Mouse (Mus musculus) heart, adult 2 months (tissue): Measurements from ENCODE around the gene Rai1. TPM values are rescaled to one million over a fixed set of nuclear protein-coding genes. Genes with fewer than 3 reads are reported as not detected.

Experiments used
- DNase-seq, 2 experiments: peaks; one replicate each; pipeline ENCODE4 v3.0.0; 2021
- H3K27ac ChIP-seq: fragments of 200-600 bp; 2 replicates; pipeline ENCODE4 v1.8.1; 2022
- H3K27me3 ChIP-seq: fragments of 200-500 bp; 2 replicates; pipeline ENCODE4 v1.6.1; 2012; ENCODE audit warnings: mild to moderate bottlenecking, low read length, inconsistent platforms, mixed read lengths; ENCODE audit not compliant: control insufficient read depth, insufficient read depth
- H3K36me3 ChIP-seq: fragments of 200-500 bp; 2 replicates; pipeline ENCODE4 v1.6.1; 2012; ENCODE audit warnings: low read length, inconsistent platforms; ENCODE audit not compliant: control insufficient read depth, insufficient read depth
- H3K4me1 ChIP-seq: fragments of 200-500 bp; 2 replicates; pipeline ENCODE4 v1.6.1; 2011; ENCODE audit warnings: low read length; ENCODE audit not compliant: control insufficient read depth, insufficient read depth
- H3K4me3 ChIP-seq: fragments of 200-600 bp; 2 replicates; pipeline ENCODE4 v1.8.1; 2022
- H3K79me2 ChIP-seq: fragments of 200-500 bp; replicated peaks from 2 replicates; pipeline ENCODE4 v1.6.1; 2012; ENCODE audit warnings: mild to moderate bottlenecking, inconsistent platforms, low read length, moderate library complexity, mixed read lengths; ENCODE audit not compliant: control insufficient read depth, insufficient read depth
- H3K9ac ChIP-seq: fragments of 200-500 bp; 2 replicates; pipeline ENCODE4 v1.6.1; 2012; ENCODE audit warnings: low read depth, mild to moderate bottlenecking, control low read depth, inconsistent platforms, low read length, mixed read lengths
- CTCF ChIP-seq: fragments of 200-600 bp; IDR thresholded peaks from 2 replicates; pipeline ENCODE4 v1.8.1; 2022; ENCODE audit warnings: antibody characterized with exemption, mild to moderate bottlenecking, moderate library complexity
- EP300 ChIP-seq: fragments of 200-500 bp; IDR thresholded peaks from 2 replicates; pipeline ENCODE4 v1.6.1; 2011; ENCODE audit warnings: low read depth, low read length, control low read depth; ENCODE audit not compliant: insufficient read depth
- POLR2A ChIP-seq: fragments of 200-500 bp; IDR thresholded peaks from 2 replicates; pipeline ENCODE4 v1.6.1; 2011; ENCODE audit warnings: mild to moderate bottlenecking, low read depth, low read length, control low read depth; ENCODE audit not compliant: insufficient read depth
- WGBS: fragments of 180-500 bp; shearing (Covaris S2); methylation state at CpG from one replicate; pipeline ENCODE4 v1.1.7; 2018; 5-methylcytosine and 5-hydroxymethylcytosine counted together
- intact Hi-C: fragments of 180-260 bp; cut with DNase I; formaldehyde crosslinking; loops from one replicate; pipeline ENCODE4 v1.15.1; 2025
- microRNA-seq, 2 experiments: library from miRNA; unstranded; fragments of <30 nt; microRNA quantifications; one replicate each; pipeline ENCODE4 v1.2.0; 2021
- polyA plus RNA-seq: library from polyadenylated mRNA; depleted of rRNA; stranded (reverse); fragments of >200 nt; gene quantifications from 2 replicates; pipeline ENCODE4 v1.2.3, GENCODE M21; 2012; rRNA removed
- total RNA-seq, 2 experiments: library from RNA; stranded (reverse); gene quantifications; 2 replicates each; pipeline ENCODE4 v1.2.3; 2021

The Rai1 gene
- total and polyA plus RNA-seq, 3 experiments: 20.0 to 26.5 (median 21.8) TPM

GRCm38 (mm10) chr11:60247753-60248550 lies 143.1 kb downstream of the Rai1 start:
- no peak for TF ChIP-seq CTCF
- no peak for TF ChIP-seq POLR2A
- no peak for TF ChIP-seq EP300
- DNase-seq: no peak
- WGBS: 35% methylated on average over 5 of the region's 5 CpGs
- H3K4me1 ChIP-seq: peaks cover 5% of the 10 kb centered on the region
- H3K79me2 ChIP-seq: no peaks in the 10 kb centered on the region
- H3K9ac ChIP-seq: no peak overlapping the region
- intact Hi-C loops: no loop called here
- H3K36me3 ChIP-seq: 0 out of 2 replicates have a peak, but pooled peaks cover 2% of the 10 kb centered on the region
- H3K4me3 ChIP-seq: no peak overlapping the region
- no peaks in the 10 kb centered on the region for H3K27me3 ChIP-seq
- H3K27ac ChIP-seq: no peak overlapping the region; the same call in 1 of the 2 replicates

Small RNA genes lying within 50 kb of the gene (microRNA-seq; reads per million reads assigned to microRNA genes)
- 0 to 0.56 reads per million in 2 experiments for gene Mir6921
- gene Mir6922: 0 reads per million in 2 experiments

Other genes with a start within 250 kb of the Rai1 start
- 10 to 100 TPM; 24.0 to 25.5 TPM for gene Med9, start 156.8 kb upstream of the Rai1 start, total RNA-seq
- 24.0 and 28.1 TPM in 2 replicates for gene Med9, start 156.8 kb upstream of the Rai1 start, polyA plus RNA-seq
- 1 to 10 TPM; 5.7 to 6.6 TPM for gene Rasd1, start 140.1 kb upstream of the Rai1 start, total RNA-seq
- gene Rasd1, start 140.1 kb upstream of the Rai1 start, polyA plus RNA-seq: 4.6 and 6.8 TPM in 2 replicates
- gene Pemt, start 58.5 kb upstream of the Rai1 start, total RNA-seq: 1 to 10 TPM; 1.9 to 3.2 TPM
- 5.1 and 5.9 TPM in 2 replicates for gene Pemt, start 58.5 kb upstream of the Rai1 start, polyA plus RNA-seq
- 10 to 100 TPM; 25.3 to 35.4 TPM for gene Srebf1, start 117.6 kb downstream of the Rai1 start, total RNA-seq
- 42.6 and 54.0 TPM in 2 replicates for gene Srebf1, start 117.6 kb downstream of the Rai1 start, polyA plus RNA-seq
- 100 to 1,000 TPM; 102 to 113 TPM for gene Tom1l2, start 247.9 kb downstream of the Rai1 start, total RNA-seq
- gene Tom1l2, start 247.9 kb downstream of the Rai1 start, polyA plus RNA-seq: 123 and 149 TPM in 2 replicates
- gene Drc3, start 248.3 kb downstream of the Rai1 start, total RNA-seq: 1 to 10 TPM; 1.6 to 2.4 TPM
- 4.1 and 4.2 TPM in 2 replicates for gene Drc3, start 248.3 kb downstream of the Rai1 start, polyA plus RNA-seq